Mouse (Mus musculus) myocyte (in vitro differentiated cells): ENCODE measurements around the gene Coq8a.

Experiments
- CEBPB ChIP-seq: IDR thresholded peaks from 2 replicates; pipeline ENCODE4 v1.6.1; 2011; ENCODE audit warnings: mild to moderate bottlenecking, moderate library complexity; ENCODE audit not compliant: poor library complexity, insufficient read depth, severe bottlenecking
- E2F4 ChIP-seq: IDR thresholded peaks from one replicate; pipeline ENCODE4 v1.6.1; 2011; ENCODE audit warnings: mild to moderate bottlenecking, control low read depth, moderate library complexity; ENCODE audit not compliant: insufficient read depth
- MAX ChIP-seq: IDR thresholded peaks from one replicate; pipeline ENCODE4 v1.6.1; 2011; ENCODE audit warnings: low read depth, mild to moderate bottlenecking, control low read depth
- MYOD1 ChIP-seq, 3 experiments: IDR thresholded peaks; one replicate each; pipeline ENCODE4 v1.6.1; 2011; ENCODE audit warnings: control low read depth in 2 of 3, low read depth in 2 of 3, mild to moderate bottlenecking in 2 of 3, moderate library complexity in 1 of 3; ENCODE audit not compliant: insufficient read length in 2 of 3, control insufficient read depth in 1 of 3
- MYOG ChIP-seq, 3 experiments: IDR thresholded peaks; one replicate each; pipeline ENCODE4 v1.6.1; 2011; ENCODE audit warnings: control low read depth in 2 of 3, low read depth in 2 of 3, mild to moderate bottlenecking in 2 of 3; ENCODE audit not compliant: insufficient read length in 2 of 3, control insufficient read depth in 1 of 3, insufficient read depth in 1 of 3
- POLR2A ChIP-seq: IDR thresholded peaks from one replicate; pipeline ENCODE4 v1.6.1; 2011; ENCODE audit warnings: low read depth, mild to moderate bottlenecking, control low read depth, moderate library complexity; ENCODE audit not compliant: insufficient read length
- POLR2AphosphoS2 ChIP-seq: IDR thresholded peaks from one replicate; pipeline ENCODE4 v1.6.1; 2011; ENCODE audit warnings: low read depth, control low read depth; ENCODE audit not compliant: insufficient read length
- REST ChIP-seq: IDR thresholded peaks from one replicate; pipeline ENCODE4 v1.6.1; 2011; ENCODE audit warnings: mild to moderate bottlenecking, control low read depth, moderate library complexity; ENCODE audit not compliant: insufficient read depth, insufficient read length
- SRF ChIP-seq: IDR thresholded peaks from one replicate; pipeline ENCODE4 v1.6.1; 2011; ENCODE audit warnings: low read depth; ENCODE audit not compliant: control insufficient read depth, insufficient read length
- TCF12 ChIP-seq: IDR thresholded peaks from one replicate; pipeline ENCODE4 v1.6.1; 2011; ENCODE audit warnings: mild to moderate bottlenecking, control low read depth; ENCODE audit not compliant: poor library complexity, insufficient read depth, severe bottlenecking
- TCF3 ChIP-seq: IDR thresholded peaks from one replicate; pipeline ENCODE4 v1.6.1; 2011; ENCODE audit warnings: low read depth, control low read depth; ENCODE audit not compliant: insufficient read length
- USF1 ChIP-seq: IDR thresholded peaks from one replicate; pipeline ENCODE4 v1.6.1; 2011; ENCODE audit warnings: low read depth, mild to moderate bottlenecking, control low read depth, moderate library complexity

DNA sequence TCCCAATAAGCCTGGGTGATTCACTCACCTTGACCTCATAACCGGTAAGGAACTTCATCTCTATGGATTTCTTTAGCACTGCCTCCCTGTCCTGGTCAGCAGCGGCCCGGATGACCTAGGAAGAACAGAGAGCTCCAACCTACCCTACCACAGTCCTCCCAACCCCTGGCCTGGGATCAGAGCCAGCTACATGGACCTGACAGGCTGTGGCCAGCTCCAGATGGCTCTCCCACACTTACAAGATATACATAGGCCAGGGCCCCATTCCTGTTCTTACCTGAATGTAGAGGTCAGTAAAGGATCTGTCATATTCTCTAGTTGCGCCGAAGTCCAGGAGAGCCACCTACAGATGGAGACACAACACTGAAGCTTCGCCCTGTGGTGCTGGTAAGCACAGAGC, 31.1 kb downstream of the Coq8a start:
- TF ChIP-seq POLR2A (no peak), E2F4 (no peak), TCF12 (no peak), USF1 (no peak), SRF (no peak), CEBPB (no peak), MYOD1 (IDR thresholded peaks at IDR 0.05; ENCODE audit: control insufficient read depth in 1 of 3, insufficient read length in 2 of 3, low read depth in 2 of 3) (no peak), REST (no peak), POLR2AphosphoS2 (no peak), MAX (no peak), MYOG (IDR thresholded peaks at IDR 0.05; ENCODE audit: control insufficient read depth in 1 of 3, insufficient read depth in 1 of 3, insufficient read length in 2 of 3, low read depth in 2 of 3) (no peak), TCF3 (no peak)
